Mouse (Mus musculus) gonadal fat pad, adult 2 months (tissue): ENCODE measurements at regions not wholly inside any gene's neighbourhood (a gene's known extent, or its start where the extent isn't known, plus 50 kb on each side); places are given as distances from the start of the nearest gene placed in this dataset.

ENCODE experiments used
- DNase-seq: peaks from one replicate; pipeline ENCODE4 v3.0.0-alpha.2; 2012; ENCODE audit warnings: low read depth

GRCm38 (mm10) chr14:61819251-61819650 lies 212.0 kb downstream of the Kcnrg start:
- DNase-seq = no peak

DNA sequence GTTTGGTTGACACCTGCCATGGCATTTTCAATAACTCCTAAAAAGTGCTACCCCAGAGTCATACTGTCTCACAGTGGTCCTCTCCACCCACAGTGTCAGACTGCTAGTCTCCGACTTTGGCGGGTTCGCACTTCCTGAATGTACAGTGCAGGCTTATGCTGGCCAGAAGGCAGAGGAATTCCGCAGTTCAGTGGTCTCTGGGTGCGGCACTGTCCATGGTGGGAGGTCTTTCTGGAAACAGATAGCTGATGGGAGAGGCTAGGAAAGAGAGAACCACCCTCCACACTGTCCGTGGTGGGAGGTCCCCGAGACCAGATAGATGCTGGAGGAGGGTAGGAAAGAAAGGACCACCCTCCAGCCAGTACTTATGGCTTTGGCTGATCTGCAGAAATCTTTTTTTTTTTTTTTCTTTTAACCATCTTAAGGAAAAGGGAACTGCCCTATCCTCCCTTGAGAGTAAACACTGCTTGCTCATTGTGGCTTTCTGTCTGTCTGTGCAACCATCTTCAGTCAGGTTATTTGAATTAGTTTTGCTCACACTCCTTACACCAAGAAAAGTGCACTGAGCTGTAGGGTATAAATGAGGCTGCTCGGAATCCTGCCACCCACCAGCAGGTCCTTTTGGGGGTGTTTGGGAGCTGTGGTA lies 227.2 kb downstream of the Kcnrg start:
- DNase-seq = no peak

- no peak for DNase-seq
These were observed 228.5 kb downstream of the Kcnrg start for GRCm38 (mm10) chr14:61835729-61836128.

GRCm38 (mm10) chr14:61836231-61836630 lies 229.0 kb downstream of the Kcnrg start:
- DNase-seq = no peak

DNA sequence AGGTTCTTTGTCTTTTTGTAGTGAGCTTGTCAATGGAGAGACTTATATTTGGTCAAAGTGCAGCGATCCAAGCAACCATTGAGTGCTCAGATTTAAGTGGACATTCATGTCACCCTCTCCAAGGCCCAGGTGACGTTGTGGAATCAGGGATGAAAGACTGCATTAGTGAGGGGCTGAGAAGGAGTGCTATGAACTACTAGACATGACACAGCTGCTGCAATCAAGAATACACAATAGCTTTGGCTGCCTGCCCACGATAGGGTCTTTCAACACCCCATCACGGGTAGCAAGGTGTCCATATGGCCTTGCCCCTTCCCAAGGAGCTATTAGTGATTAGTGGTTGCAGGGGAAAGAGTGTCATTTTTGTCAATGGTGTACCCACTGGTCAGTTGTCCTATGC lies 229.7 kb downstream of the Kcnrg start:
- DNase-seq = no peak

- no peak for DNase-seq
These were observed 230.6 kb downstream of the Kcnrg start for GRCm38 (mm10) chr14:61837851-61838250.

GRCm38 (mm10) chr14:61842476-61842875 lies 235.2 kb downstream of the Kcnrg start:
- no peak for DNase-seq

GRCm38 (mm10) chr14:61846441-61846840 lies 239.2 kb downstream of the Kcnrg start:
- DNase-seq = no peak

DNA sequence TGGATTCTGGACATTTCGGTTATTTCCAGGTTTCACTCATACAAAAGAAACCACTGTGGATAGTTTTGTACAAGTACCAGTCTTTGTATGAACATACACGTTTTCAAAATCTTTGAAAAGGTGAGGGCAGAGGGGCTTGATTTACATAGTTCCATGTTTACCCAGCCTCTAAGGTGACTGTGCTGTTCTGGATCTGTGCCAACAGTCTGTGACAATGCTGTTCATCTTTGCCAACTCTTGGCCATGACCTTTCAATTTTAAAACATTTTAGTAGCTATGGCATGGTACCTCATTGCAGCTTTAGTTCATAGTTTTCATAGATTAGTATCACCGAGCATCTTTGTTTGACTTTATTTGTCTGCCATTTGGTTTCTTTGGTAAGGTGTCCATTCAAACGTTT lies 243.0 kb downstream of the Kcnrg start:
- DNase-seq = no peak

GRCm38 (mm10) chr14:61857616-61858015 lies 250.4 kb downstream of the Kcnrg start:
- no peak for DNase-seq

DNA sequence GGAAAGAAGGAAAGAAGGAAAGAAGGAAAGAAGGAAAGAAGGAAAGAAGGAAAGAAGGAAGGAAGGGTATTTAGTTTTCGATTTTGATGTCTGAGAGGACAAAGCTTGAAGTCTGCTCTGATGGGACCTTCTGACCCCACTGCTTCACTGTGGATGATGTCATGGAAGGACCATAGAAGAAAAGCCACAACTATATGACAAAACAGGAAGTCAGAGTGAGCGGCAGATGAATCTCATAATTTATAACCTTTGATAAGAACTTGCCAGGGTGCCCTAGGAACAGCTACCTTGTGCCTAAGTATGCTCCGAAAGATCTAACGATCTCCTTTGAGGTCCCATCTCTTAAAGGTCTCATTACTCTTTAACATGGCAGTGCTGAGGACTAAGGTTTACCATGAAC lies 253.4 kb downstream of the Kcnrg start:
- DNase-seq = no peak

- no peak for DNase-seq
These were observed 254.2 kb downstream of the Kcnrg start for GRCm38 (mm10) chr14:61861357-61861958.

DNA sequence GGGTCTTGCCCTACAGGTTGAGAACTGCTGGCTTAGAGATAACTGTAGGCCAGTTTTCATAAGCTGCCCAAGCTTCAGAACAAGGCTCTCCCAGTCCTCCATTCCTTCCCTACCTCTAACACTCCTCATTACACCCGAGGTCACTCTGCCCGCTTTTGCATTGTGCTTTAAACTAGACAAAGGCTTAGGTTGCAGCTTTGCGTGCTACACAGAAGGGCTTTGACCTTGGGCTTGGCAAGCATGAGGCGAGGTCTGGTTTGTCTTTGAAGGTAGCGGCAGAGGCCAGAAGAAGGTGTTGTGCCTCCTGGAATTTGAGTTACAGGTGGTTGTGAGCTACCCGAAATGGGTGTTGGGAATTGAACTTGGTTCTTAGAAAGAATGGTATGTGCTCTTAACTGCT lies 255.7 kb downstream of the Kcnrg start:
- no peak for DNase-seq

GRCm38 (mm10) chr14:61863475-61863874 lies 256.2 kb downstream of the Kcnrg start:
- no peak for DNase-seq

GRCm38 (mm10) chr14:61866532-61867268 lies 259.4 kb downstream of the Kcnrg start:
- no peak for DNase-seq

GRCm38 (mm10) chr14:61874206-61874605 lies 266.9 kb downstream of the Kcnrg start:
- DNase-seq = no peak

GRCm38 (mm10) chr14:61879416-61879815 lies 272.2 kb downstream of the Kcnrg start:
- no peak for DNase-seq

DNA sequence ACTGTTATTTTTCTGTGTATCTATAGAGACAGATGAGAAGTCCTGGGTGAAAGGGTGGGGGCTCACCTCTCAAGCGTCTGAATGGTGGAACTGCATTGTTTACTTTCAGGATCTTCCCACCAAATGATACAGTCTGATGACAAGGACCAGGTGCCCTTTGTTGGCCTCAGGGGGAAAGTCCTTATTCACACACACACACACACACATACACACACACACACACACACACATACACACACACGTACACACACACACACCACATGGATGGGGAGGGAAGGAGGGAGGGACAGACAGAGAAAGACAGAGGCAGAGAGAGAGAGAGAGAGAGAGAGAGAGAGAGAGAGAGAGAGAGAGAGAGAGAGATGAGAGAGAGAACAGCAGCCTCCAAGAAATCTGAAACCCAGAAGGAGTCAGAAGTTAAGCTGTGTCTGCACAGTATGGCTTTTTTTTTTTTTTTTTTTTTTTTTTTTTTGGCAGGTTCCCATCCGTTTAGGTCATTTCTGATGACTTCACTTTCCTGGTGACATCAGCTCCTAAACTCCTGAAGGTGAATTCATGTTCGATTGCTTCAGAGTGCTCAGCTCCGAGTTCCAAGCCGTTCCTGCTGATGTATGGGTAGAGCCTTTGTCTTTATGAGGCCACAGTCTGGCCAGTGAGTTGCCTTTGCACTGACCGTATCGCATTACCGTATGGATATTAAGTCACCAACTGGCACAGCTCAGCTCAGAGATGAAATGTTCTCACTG lies 273.4 kb downstream of the Kcnrg start:
- DNase-seq = no peak

- no peak for DNase-seq
These were observed 278.2 kb downstream of the Kcnrg start for GRCm38 (mm10) chr14:61885241-61886015.

DNA sequence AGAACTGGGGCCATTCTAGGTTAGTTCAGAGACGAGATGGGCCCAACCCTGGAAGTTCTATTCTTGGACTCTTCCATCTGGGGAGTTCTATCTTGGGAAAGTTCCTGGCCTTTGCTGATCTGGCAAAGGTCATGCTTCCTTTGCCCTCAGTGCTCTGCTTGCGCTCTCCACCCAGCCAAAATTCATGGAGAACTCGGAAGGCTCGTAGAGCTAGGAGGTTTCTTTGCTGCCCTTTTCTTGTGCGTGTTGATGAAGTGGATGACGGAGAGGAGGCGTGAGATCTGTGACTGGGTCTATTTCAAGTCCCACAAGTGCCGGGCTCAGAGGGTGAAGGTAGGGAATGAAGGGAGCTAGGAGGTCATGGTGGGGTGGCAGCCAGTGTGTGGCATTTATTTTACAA lies 282.4 kb downstream of the Kcnrg start:
- DNase-seq = no peak

- DNase-seq = no peak
These were observed 286.5 kb downstream of the Kcnrg start for GRCm38 (mm10) chr14:61893786-61894185.

- no peak for DNase-seq
These were observed 289.6 kb downstream of the Kcnrg start for GRCm38 (mm10) chr14:61896879-61897278.
